Mouse (Mus musculus) limb, embryonic 15.5 days (tissue): ENCODE measurements around the gene Lat. TPM values are rescaled to one million over a fixed set of nuclear protein-coding genes. Genes with fewer than 3 reads are reported as not detected.

Experiments
- ATAC-seq: fragments of 200-750 bp; cut with Nextera tagmentation; 2 replicates; pipeline ENCODE4 v1.8.0; 2017; ENCODE audit warnings: low read depth, moderate TSS enrichment; ENCODE audit not compliant: insufficient number of reproducible peaks, low FRiP score, low TSS enrichment
- H3K27ac ChIP-seq: fragments of 300-500 bp; sonication (generic); 2 replicates; pipeline ENCODE4 v1.5.1; 2015; ENCODE audit warnings: moderate library complexity, mild to moderate bottlenecking, inconsistent platforms
- H3K27me3 ChIP-seq: fragments of 300-500 bp; sonication (generic); 2 replicates; pipeline ENCODE4 v1.6.1; 2015; ENCODE audit warnings: inconsistent platforms
- H3K36me3 ChIP-seq: fragments of 300-500 bp; sonication (generic); 2 replicates; pipeline ENCODE4 v1.6.1; 2015; ENCODE audit warnings: inconsistent platforms
- H3K4me1 ChIP-seq: fragments of 300-500 bp; sonication (generic); 2 replicates; pipeline ENCODE4 v1.6.1; 2015; ENCODE audit warnings: inconsistent platforms
- H3K4me2 ChIP-seq: fragments of 300-500 bp; sonication (generic); 2 replicates; pipeline ENCODE4 v1.6.1; 2015; ENCODE audit warnings: mild to moderate bottlenecking, inconsistent platforms
- H3K4me3 ChIP-seq: fragments of 300-500 bp; sonication (generic); 2 replicates; pipeline ENCODE4 v1.5.1; 2015; ENCODE audit warnings: mild to moderate bottlenecking, inconsistent platforms
- H3K9ac ChIP-seq: fragments of 300-500 bp; sonication (generic); 2 replicates; pipeline ENCODE4 v1.6.1; 2015; ENCODE audit warnings: inconsistent platforms
- H3K9me3 ChIP-seq: fragments of 300-500 bp; sonication (generic); 2 replicates; pipeline ENCODE4 v1.6.1; 2016; ENCODE audit warnings: inconsistent platforms
- WGBS: fragments of 180-500 bp; shearing (Covaris S2); methylation state at CpG from one replicate; pipeline ENCODE4 v1.1.7; 2015; 5-methylcytosine and 5-hydroxymethylcytosine counted together
- polyA plus RNA-seq: library from polyadenylated mRNA; unstranded; fragments of >200 nt; fragmentation: Nextera tagmentation; extraction: Ambion mirVana; gene quantifications from 2 replicates; pipeline ENCODE4 v1.2.1, GENCODE M21; 2015

The Lat gene
- polyA plus RNA-seq, 1 experiment from 2014 or later = 1.8 TPM

- H3K27ac ChIP-seq = no peak overlapping the region
- H3K4me2 ChIP-seq = no peak overlapping the region
- no peak overlapping the region for H3K9ac ChIP-seq
- H3K9me3 ChIP-seq = no peaks in the 10 kb centered on the region
- no peaks in the 10 kb centered on the region for H3K27me3 ChIP-seq
- ATAC-seq = 0 out of 2 replicates have a peak, but pooled peaks have one; percentile 30
- peaks cover 6% of the 10 kb centered on the region for H3K4me1 ChIP-seq
- H3K36me3 ChIP-seq = no peaks in the 10 kb centered on the region
- 60% methylated on average over 8 of the region's 8 CpGs for WGBS
- no peak overlapping the region for H3K4me3 ChIP-seq
These were observed 21.1 kb downstream of the Lat start for GRCm38 (mm10) chr7:126348293-126348692.

GRCm38 (mm10) chr7:126347098-126347497, 22.3 kb downstream of the Lat start:
- 45% methylated on average over 1 of the region's 1 CpGs for WGBS
- Histone ChIP-seq H3K4me3 (no peak overlapping the region), H3K27ac (no peak overlapping the region), H3K9ac (no peak overlapping the region), H3K9me3 (no peaks in the 10 kb centered on the region), H3K4me2 (no peak overlapping the region), H3K36me3 (no peaks in the 10 kb centered on the region), H3K27me3 (no peaks in the 10 kb centered on the region), H3K4me1 (peaks cover 6% of the 10 kb centered on the region)
- ATAC-seq = no peak

DNA sequence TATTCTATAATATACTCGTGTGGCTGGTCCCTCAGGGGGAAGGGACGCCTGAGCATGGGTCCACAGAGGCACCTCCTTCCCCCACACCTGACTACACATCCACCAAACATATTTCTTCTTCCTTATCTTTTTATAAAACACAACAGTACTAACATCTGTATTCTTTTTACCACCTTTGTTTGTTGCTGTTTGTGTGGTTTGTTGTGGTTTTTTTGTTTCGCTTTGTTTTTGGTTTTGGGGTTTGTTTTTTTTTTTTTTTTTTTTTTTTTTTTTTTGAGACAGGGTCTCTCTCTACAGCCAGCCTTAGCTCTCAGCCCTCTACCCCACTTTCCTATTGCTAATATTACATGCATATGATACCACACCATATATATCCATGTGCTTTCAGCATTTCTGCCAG, 23.4 kb downstream of the Lat start:
- Histone ChIP-seq H3K27ac (no peak overlapping the region), H3K4me1 (peaks cover 6% of the 10 kb centered on the region), H3K4me3 (no peak overlapping the region), H3K27me3 (no peaks in the 10 kb centered on the region), H3K9me3 (no peaks in the 10 kb centered on the region), H3K36me3 (no peaks in the 10 kb centered on the region), H3K9ac (no peak overlapping the region), H3K4me2 (no peak overlapping the region)
- WGBS = 50% methylated on average over 3 of the region's 3 CpGs
- ATAC-seq = no peak

- peaks cover 6% of the 10 kb centered on the region for H3K4me1 ChIP-seq
- no peaks in the 10 kb centered on the region for H3K36me3 ChIP-seq
- no peaks in the 10 kb centered on the region for H3K9me3 ChIP-seq
- H3K9ac ChIP-seq = no peak overlapping the region
- H3K4me2 ChIP-seq = no peak overlapping the region
- no peak for ATAC-seq
- H3K4me3 ChIP-seq = no peak overlapping the region
- H3K27ac ChIP-seq = no peak overlapping the region
- 65% methylated on average over 3 of the region's 3 CpGs for WGBS
- no peaks in the 10 kb centered on the region for H3K27me3 ChIP-seq
These were observed 23.8 kb downstream of the Lat start for GRCm38 (mm10) chr7:126345557-126345956.

DNA sequence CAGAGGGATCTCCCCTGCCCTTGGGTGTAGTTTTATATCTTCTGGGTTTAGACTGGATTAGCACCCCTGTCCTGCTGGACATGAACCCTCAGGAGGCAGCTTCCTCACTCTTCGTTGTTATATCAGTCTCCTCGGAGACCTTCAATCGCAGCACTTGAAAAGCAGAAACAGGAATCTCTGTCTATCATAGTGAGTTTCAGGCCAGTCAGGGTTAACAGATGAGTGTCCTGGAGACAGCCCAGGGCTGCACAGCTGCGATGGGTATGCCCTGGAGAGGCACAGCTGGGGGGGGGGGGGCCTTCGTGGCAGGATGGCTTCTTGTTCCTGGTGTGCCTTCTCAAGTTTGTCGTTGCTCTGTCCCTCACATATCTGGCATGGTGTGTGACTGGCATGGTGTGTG, 28.5 kb downstream of the Lat start:
- peaks cover 18% of the 10 kb centered on the region for H3K4me1 ChIP-seq
- H3K4me3 ChIP-seq = no peak overlapping the region
- no peak overlapping the region for H3K9ac ChIP-seq
- ATAC-seq = no peak
- no peak overlapping the region for H3K4me2 ChIP-seq
- no peak overlapping the region for H3K27ac ChIP-seq
- 40% methylated on average over 6 of the region's 6 CpGs for WGBS
- H3K36me3 ChIP-seq = no peaks in the 10 kb centered on the region
- no peaks in the 10 kb centered on the region for H3K9me3 ChIP-seq
- no peaks in the 10 kb centered on the region for H3K27me3 ChIP-seq

DNA sequence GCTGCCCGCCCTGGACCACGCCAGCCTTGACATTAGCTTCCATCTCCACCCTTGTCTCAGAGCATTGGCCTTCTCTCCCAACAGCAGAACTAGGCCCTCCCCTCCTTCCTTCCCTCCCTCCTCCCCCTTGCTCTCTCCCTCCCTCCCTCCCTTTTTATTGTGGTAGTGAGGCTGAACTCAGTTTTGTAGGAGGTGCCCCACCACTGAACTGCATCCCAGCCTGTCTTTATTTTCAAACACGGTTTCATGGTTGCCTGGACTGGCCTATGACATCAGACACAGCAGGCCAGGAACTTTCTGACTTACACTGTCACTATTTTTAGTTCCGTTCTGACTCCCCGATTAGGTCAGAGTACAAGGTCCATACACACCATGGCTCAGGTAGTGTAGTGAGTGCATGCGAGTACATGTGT, 29.2 kb downstream of the Lat start:
- no peak overlapping the region for H3K4me2 ChIP-seq
- no peaks in the 10 kb centered on the region; the same call in 1 of the 2 replicates for H3K9me3 ChIP-seq
- no peak overlapping the region for H3K9ac ChIP-seq
- no peaks in the 10 kb centered on the region for H3K27me3 ChIP-seq
- no peak overlapping the region for H3K27ac ChIP-seq
- WGBS = 63% methylated on average over 6 of the region's 6 CpGs
- H3K4me3 ChIP-seq = no peak overlapping the region
- peaks cover 18% of the 10 kb centered on the region for H3K4me1 ChIP-seq
- H3K36me3 ChIP-seq = no peaks in the 10 kb centered on the region
- no peak for ATAC-seq

- Histone ChIP-seq H3K9ac (no peak overlapping the region), H3K27ac (no peak overlapping the region), H3K36me3 (no peaks in the 10 kb centered on the region), H3K4me1 (peaks cover 11% of the 10 kb centered on the region), H3K9me3 (no peaks in the 10 kb centered on the region; the same call in 1 of the 2 replicates), H3K27me3 (no peaks in the 10 kb centered on the region), H3K4me3 (no peak overlapping the region), H3K4me2 (no peak overlapping the region)
- 51% methylated on average over 8 of the region's 8 CpGs for WGBS
- ATAC-seq = no peak
These were observed 29.8 kb downstream of the Lat start for GRCm38 (mm10) chr7:126339521-126339971.

GRCm38 (mm10) chr7:126338906-126339305, 30.5 kb downstream of the Lat start:
- H3K36me3 ChIP-seq = no peaks in the 10 kb centered on the region
- H3K9me3 ChIP-seq = no peaks in the 10 kb centered on the region; the same call in 1 of the 2 replicates
- H3K27me3 ChIP-seq = no peaks in the 10 kb centered on the region
- no peak overlapping the region for H3K4me3 ChIP-seq
- no peak overlapping the region for H3K27ac ChIP-seq
- H3K9ac ChIP-seq = no peak overlapping the region
- H3K4me2 ChIP-seq = no peak overlapping the region
- no peak for ATAC-seq
- peaks cover 11% of the 10 kb centered on the region for H3K4me1 ChIP-seq
- WGBS = 74% methylated on average over 8 of the region's 8 CpGs

DNA sequence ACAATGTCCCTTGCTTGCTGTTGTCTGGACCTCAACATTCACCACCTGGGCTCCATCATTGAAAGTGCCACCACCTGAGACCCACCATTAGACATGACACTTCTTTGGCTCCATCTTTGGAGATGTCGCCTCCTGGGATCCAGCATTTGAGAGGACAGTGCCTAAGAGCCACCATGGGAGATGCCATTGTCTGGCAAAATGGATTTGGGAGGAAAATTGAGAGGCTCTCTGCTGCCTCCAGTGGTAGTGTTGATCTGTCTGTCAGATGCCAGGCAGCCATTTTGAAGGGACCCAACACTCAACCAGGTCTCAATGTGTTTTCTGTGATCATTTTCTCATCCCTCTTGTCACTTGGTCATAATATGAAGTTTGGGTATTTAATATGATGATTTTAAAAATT, 33.8 kb downstream of the Lat start:
- WGBS = 96% methylated on average over 1 of the region's 1 CpGs
- ATAC-seq = no peak
- no peak overlapping the region for H3K4me3 ChIP-seq

DNA sequence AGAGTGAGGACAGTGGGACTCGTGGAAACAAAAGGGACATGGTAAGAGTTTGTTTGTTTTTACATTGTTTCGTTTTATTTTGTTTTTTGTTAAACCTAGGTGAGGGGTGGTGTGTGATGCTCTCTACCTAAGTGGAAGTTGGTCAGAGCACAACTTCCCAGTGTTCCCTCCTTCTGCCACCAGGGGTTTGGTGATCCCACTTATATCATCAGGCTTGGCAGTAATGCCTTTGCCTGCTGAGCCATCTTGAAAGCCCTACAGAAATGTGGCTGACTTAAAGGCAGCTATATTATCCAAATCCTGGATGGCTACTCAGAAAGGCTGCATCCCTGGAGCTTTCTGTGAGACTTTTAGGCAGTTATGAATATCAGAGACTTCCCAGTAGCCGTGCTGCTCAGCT, 36.7 kb downstream of the Lat start:
- Histone ChIP-seq H3K9ac (no peak overlapping the region), H3K4me2 (no peak overlapping the region), H3K36me3 (no peaks in the 10 kb centered on the region), H3K4me1 (no peaks in the 10 kb centered on the region), H3K4me3 (no peak overlapping the region), H3K9me3 (no peaks in the 10 kb centered on the region; the same call in 1 of the 2 replicates), H3K27ac (no peak overlapping the region), H3K27me3 (no peaks in the 10 kb centered on the region)
- no peak for ATAC-seq
- 67% methylated on average over 3 of the region's 3 CpGs for WGBS

More for the DNA sequence above, 33.8 kb downstream of the Lat start:
- no peaks in the 10 kb centered on the region for H3K27me3 ChIP-seq
- H3K36me3 ChIP-seq = no peaks in the 10 kb centered on the region
- H3K4me1 ChIP-seq = peaks cover 11% of the 10 kb centered on the region
- H3K27ac ChIP-seq = no peak overlapping the region
- no peak overlapping the region for H3K4me2 ChIP-seq
- H3K9me3 ChIP-seq = no peaks in the 10 kb centered on the region; the same call in 1 of the 2 replicates
- no peak overlapping the region for H3K9ac ChIP-seq

DNA sequence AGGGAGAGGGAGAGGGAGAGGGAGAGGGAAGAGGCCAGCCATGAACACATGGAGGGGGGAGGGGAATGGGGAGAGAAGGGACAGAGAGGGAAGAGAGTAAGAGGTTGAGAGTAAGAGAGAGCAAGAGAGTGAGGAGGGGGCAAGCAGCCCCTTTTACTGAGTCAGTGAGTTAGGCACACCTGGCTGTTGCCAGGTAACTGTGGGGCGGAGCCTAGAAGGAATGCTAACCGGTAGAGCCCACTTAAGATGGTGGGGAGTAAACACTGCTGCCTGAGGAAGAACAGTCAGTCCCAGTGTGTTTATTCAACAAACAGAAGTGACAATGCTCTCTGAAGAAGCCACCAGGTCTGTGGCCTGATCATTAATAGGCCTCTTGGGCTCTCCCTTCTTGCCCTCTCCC, 38.7 kb downstream of the Lat start:
- ATAC-seq = no peak

DNA sequence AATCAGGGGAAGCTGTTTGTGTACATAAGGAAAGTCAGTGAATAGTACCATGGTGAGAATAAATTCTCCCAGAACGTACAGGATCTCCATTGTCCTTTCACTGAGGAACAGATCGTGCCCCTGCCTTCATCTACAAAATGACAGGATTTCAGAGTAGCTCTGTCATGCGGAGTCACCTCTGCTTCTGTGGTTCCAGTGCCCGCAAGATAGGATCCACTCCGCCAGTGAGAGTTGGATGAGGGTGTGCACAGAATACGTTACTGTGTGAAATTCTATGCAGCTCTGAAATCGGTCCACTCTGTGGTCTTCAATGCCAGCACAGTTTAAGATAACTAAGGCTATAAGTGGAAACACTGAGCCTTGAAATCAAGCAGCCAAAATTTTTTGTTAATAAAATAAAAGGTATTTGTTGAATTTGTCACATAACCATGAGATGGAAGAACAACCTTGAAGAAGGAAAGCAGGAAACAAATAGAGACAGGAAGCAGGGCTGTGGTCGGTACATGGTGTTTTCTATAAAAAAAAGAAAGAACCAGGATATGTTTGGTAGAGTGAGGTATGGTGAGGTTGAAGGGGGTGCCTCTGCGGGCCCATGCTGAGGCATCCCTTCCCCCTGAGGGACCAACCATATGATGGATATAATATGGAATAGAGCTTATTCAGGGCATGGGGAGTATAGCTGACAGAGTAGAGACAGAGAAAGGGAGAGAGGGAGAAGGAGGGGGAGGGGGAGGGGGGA, 39.3 kb downstream of the Lat start:
- H3K36me3 ChIP-seq = no peaks in the 10 kb centered on the region
- H3K9me3 ChIP-seq = no peaks in the 10 kb centered on the region; the same call in 1 of the 2 replicates
- 86% methylated on average over 9 of the region's 9 CpGs for WGBS
- H3K4me3 ChIP-seq = no peak overlapping the region
- no peak overlapping the region for H3K27ac ChIP-seq
- no peaks in the 10 kb centered on the region for H3K4me1 ChIP-seq
- no peak overlapping the region for H3K4me2 ChIP-seq
- H3K27me3 ChIP-seq = 0 out of 2 replicates have a peak, but pooled peaks cover 5% of the 10 kb centered on the region
- no peak overlapping the region for H3K9ac ChIP-seq
- no peak for ATAC-seq

More for the DNA sequence above, 38.7 kb downstream of the Lat start:
- Histone ChIP-seq H3K9me3 (no peaks in the 10 kb centered on the region; the same call in 1 of the 2 replicates), H3K4me2 (no peak overlapping the region), H3K4me3 (no peak overlapping the region), H3K27ac (no peak overlapping the region), H3K9ac (no peak overlapping the region), H3K27me3 (0 out of 2 replicates have a peak, but pooled peaks cover 4% of the 10 kb centered on the region), H3K36me3 (no peaks in the 10 kb centered on the region), H3K4me1 (no peaks in the 10 kb centered on the region)
- WGBS = 38% methylated on average over 2 of the region's 2 CpGs
